Mouse (Mus musculus) liver, embryonic 14.5 days (tissue): ENCODE data around the gene Setd2.

Source experiments
- CTCF ChIP-seq: IDR thresholded peaks from 2 replicates; pipeline ENCODE4 v1.5.1; 2016; ENCODE audit warnings: antibody characterized with exemption, low read depth, control low read depth
- EP300 ChIP-seq: IDR thresholded peaks from 2 replicates; pipeline ENCODE4 v1.6.1; 2016; ENCODE audit warnings: antibody characterized with exemption, low read depth

DNA sequence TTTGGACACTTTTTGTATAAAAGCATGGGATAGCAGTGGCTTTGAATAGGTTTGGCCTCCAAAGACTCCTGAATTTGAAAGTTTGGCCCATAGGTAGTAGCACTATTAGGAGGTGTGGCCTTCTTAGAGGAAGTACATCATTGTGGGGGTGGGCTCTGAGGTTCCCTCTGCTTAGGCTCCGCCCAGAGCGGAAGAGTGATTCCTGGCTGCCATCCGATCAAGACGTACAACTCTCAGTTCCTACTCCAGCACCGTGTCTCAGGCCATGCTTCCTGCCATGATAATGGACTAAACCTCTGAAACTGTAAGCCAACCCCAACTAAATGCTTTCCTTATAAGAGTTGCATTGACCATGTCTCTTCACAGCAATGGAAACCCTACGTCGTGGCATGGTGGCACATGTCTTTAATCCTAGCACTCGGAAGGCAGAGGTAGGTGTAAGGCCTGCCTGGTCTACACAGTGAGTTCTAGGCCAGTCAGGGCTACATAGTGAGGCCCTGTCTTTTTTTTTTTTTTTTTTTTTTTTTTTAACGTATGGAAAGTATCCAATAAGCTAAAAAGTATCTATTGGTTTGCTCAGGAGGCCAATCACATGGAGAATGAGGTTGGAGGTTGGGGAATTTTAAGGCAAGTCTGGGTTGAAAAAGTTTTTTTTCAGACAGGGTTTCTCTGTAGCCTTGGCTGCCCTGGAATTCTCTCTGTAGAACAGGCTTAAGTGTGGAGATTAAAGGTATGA, 3.2 kb upstream of the Setd2 start:
- TF ChIP-seq CTCF (no peak), EP300 (no peak)
